Mouse (Mus musculus) adrenal gland (tissue): ENCODE results near the gene Clps.
"Not testable (repeated sequence)": the region's sequence is repeated elsewhere in the genome, so short reads cannot be mapped to it uniquely, and the experiment has no call there.

Experiments
- intact Hi-C: fragments of 180-260 bp; cut with DNase I; formaldehyde crosslinking; loops from one replicate; pipeline ENCODE4 v1.15.1; 2025
- long read RNA-seq, 2 experiments: library from polyadenylated mRNA; unstranded; transcript quantifications; one replicate each; pipeline ENCODE4 v2.0.0; 2020; ENCODE audit warnings: borderline replicate concordance in 1 of 2; ENCODE audit not compliant: insufficient replicate concordance in 1 of 2

The Clps gene
- long read RNA-seq, experiment 1: 0 reads
- long read RNA-seq, experiment 2: 0 reads

GRCm38 (mm10) chr17:28560598-28560997 lies at the start of gene Clps:
Gene Clps (minus strand): TSS chr17:28560766.
- intact Hi-C loops: no loop called here

GRCm38 (mm10) chr17:28609543-28609942 lies 49.0 kb upstream of the Clps start:
- intact Hi-C loops: no loop called here

- intact Hi-C loops: no loop called here
These were observed 41.1 kb upstream of the Clps start for GRCm38 (mm10) chr17:28601557-28602250.

- intact Hi-C loops: no loop called here
These were observed 40.2 kb upstream of the Clps start for GRCm38 (mm10) chr17:28600780-28601179.

GRCm38 (mm10) chr17:28593965-28594364 lies 33.4 kb upstream of the Clps start:
- intact Hi-C loops: no loop called here

GRCm38 (mm10) chr17:28592998-28593397 lies 32.4 kb upstream of the Clps start:
- intact Hi-C loops: no loop called here

- intact Hi-C loops: no loop called here
These were observed 30.9 kb upstream of the Clps start for GRCm38 (mm10) chr17:28591476-28591875.

- intact Hi-C loops: no loop called here
These were observed 30.0 kb upstream of the Clps start for GRCm38 (mm10) chr17:28590596-28590995.

- intact Hi-C loops: no loop called here
These were observed 28.0 kb upstream of the Clps start for GRCm38 (mm10) chr17:28588591-28588990.

- intact Hi-C loops: no loop called here
These were observed 25.9 kb upstream of the Clps start for GRCm38 (mm10) chr17:28586509-28586908.

GRCm38 (mm10) chr17:28581056-28581455 lies 20.5 kb upstream of the Clps start:
- intact Hi-C loops: no loop called here

GRCm38 (mm10) chr17:28580396-28580795 lies 19.8 kb upstream of the Clps start:
- intact Hi-C loops: no loop called here

GRCm38 (mm10) chr17:28575244-28576125 lies 14.9 kb upstream of the Clps start, which contains the start of gene Lhfpl5:
Gene Lhfpl5 (plus strand): TSS chr17:28575641.
- intact Hi-C loops: no loop called here

GRCm38 (mm10) chr17:28572941-28573340 lies 12.4 kb upstream of the Clps start:
- intact Hi-C loops: no loop called here

GRCm38 (mm10) chr17:28572521-28572920 lies 12.0 kb upstream of the Clps start:
- intact Hi-C loops: no loop called here

GRCm38 (mm10) chr17:28571868-28572267 lies 11.3 kb upstream of the Clps start:
- intact Hi-C loops: no loop called here

GRCm38 (mm10) chr17:28567541-28567940 lies 7.0 kb upstream of the Clps start:
- intact Hi-C loops: no loop called here

GRCm38 (mm10) chr17:28565181-28565580 lies 4.6 kb upstream of the Clps start:
- intact Hi-C loops: no loop called here

- intact Hi-C loops: no loop called here
These were observed 1.0 kb upstream of the Clps start for GRCm38 (mm10) chr17:28561613-28562012.

GRCm38 (mm10) chr17:28557772-28558171 lies 2.8 kb downstream of the Clps start:
- intact Hi-C loops: no loop called here

GRCm38 (mm10) chr17:28556635-28557396 lies 3.8 kb downstream of the Clps start:
- intact Hi-C loops: no loop called here

GRCm38 (mm10) chr17:28554021-28554420 lies 6.5 kb downstream of the Clps start:
- intact Hi-C loops: not testable (repeated sequence)
